Mouse (Mus musculus) liver, embryonic 13.5 days (tissue): ENCODE data around the gene Ctr9. TPM values are rescaled to one million over a fixed set of nuclear protein-coding genes. Genes with fewer than 3 reads are reported as not detected.
A peak's percentile ranks its signal among the peaks of the same experiment; 100 is the strongest.

Source experiments
- ATAC-seq: fragments of 200-750 bp; cut with Nextera tagmentation; 2 replicates; pipeline ENCODE4 v1.8.0; 2017; ENCODE audit warnings: low read depth, mild to moderate bottlenecking, moderate number of reproducible peaks, moderate library complexity
- DNase-seq: peaks from one replicate; pipeline ENCODE4 v3.0.0; 2022
- H3K27ac ChIP-seq: fragments of 300-500 bp; sonication (generic); 2 replicates; pipeline ENCODE4 v1.5.1; 2015; ENCODE audit warnings: moderate library complexity, mild to moderate bottlenecking, inconsistent platforms
- H3K27me3 ChIP-seq: fragments of 300-500 bp; sonication (generic); 2 replicates; pipeline ENCODE4 v1.6.1; 2015; ENCODE audit warnings: mild to moderate bottlenecking, inconsistent platforms
- H3K36me3 ChIP-seq: fragments of 300-500 bp; sonication (generic); 2 replicates; pipeline ENCODE4 v1.6.1; 2015; ENCODE audit warnings: mild to moderate bottlenecking, inconsistent platforms
- H3K4me1 ChIP-seq: fragments of 300-500 bp; sonication (generic); replicated peaks from 2 replicates; pipeline ENCODE4 v1.6.1; 2015; ENCODE audit warnings: inconsistent platforms
- H3K4me2 ChIP-seq: fragments of 300-500 bp; sonication (generic); 2 replicates; pipeline ENCODE4 v1.6.1; 2015; ENCODE audit warnings: inconsistent platforms, mild to moderate bottlenecking, moderate library complexity
- H3K4me3 ChIP-seq: fragments of 300-500 bp; sonication (generic); replicated peaks from 2 replicates; pipeline ENCODE4 v1.5.1; 2015; ENCODE audit warnings: mild to moderate bottlenecking, inconsistent platforms
- H3K9ac ChIP-seq: fragments of 300-500 bp; sonication (generic); 2 replicates; pipeline ENCODE4 v1.6.1; 2015; ENCODE audit warnings: mild to moderate bottlenecking, inconsistent platforms
- H3K9me3 ChIP-seq: fragments of 300-500 bp; sonication (generic); replicated peaks from 2 replicates; pipeline ENCODE4 v1.6.1; 2016; ENCODE audit warnings: inconsistent platforms
- WGBS: fragments of 180-500 bp; shearing (Covaris S2); methylation state at CpG from one replicate; pipeline ENCODE4 v1.1.7; 2015; ENCODE audit not compliant: insufficient replicate concordance; 5-methylcytosine and 5-hydroxymethylcytosine counted together
- polyA plus RNA-seq: library from polyadenylated mRNA; unstranded; fragments of >200 nt; fragmentation: Nextera tagmentation; extraction: Ambion mirVana; gene quantifications from 2 replicates; pipeline ENCODE4 v1.2.1, GENCODE M21; 2015

Gene Ctr9
- polyA plus RNA-seq = 29.3 and 35.6 TPM in 2 replicates

- Histone ChIP-seq H3K4me1 (peaks cover 37% of the 10 kb centered on the region), H3K27ac (peak within 1 kb of the TSS; percentile 92), H3K36me3 (peaks cover 16% of the 10 kb centered on the region), H3K4me3 (peak within 1 kb of the TSS; percentile 81), H3K9me3 (no peaks in the 10 kb centered on the region), H3K4me2 (peak within 1 kb of the TSS; percentile 78), H3K27me3 (no peaks in the 10 kb centered on the region), H3K9ac (peak within 1 kb of the TSS; percentile 85)
- ATAC-seq (peak; percentile 93), DNase-seq (peak; percentile 90)
- WGBS = 5% methylated on average over 45 of the region's 45 CpGs
Observed at GRCm38 (mm10) chr7:111028281-111029045, at the start of gene Ctr9. Ctr9 (plus strand) TSS chr7:111028951.

GRCm38 (mm10) chr7:110981036-110981435 is 47.7 kb upstream of the Ctr9 start:
- no peak overlapping the region for H3K4me3 ChIP-seq
- no peaks in the 10 kb centered on the region for H3K27me3 ChIP-seq
- H3K27ac ChIP-seq = 0 out of 2 replicates have a peak overlapping the region, but pooled peaks have one; percentile 56
- 52% methylated on average over 8 of the region's 8 CpGs for WGBS
- H3K4me1 ChIP-seq = peaks cover 48% of the 10 kb centered on the region
- H3K9ac ChIP-seq = no peak overlapping the region
- ATAC-seq = no peak
- no peaks in the 10 kb centered on the region for H3K36me3 ChIP-seq
- no peak for DNase-seq
- H3K4me2 ChIP-seq = peak overlapping the region; percentile 5; the same call in 1 of the 2 replicates
- no peaks in the 10 kb centered on the region for H3K9me3 ChIP-seq

- 0 out of 2 replicates have a peak within 1 kb of the TSS, but pooled peaks have one; percentile 1 for H3K4me3 ChIP-seq
- no peak for DNase-seq
- H3K4me2 ChIP-seq = 0 out of 2 replicates have a peak within 1 kb of the TSS, but pooled peaks have one; percentile 8
- H3K27me3 ChIP-seq = no peaks in the 10 kb centered on the region
- peak within 1 kb of the TSS; percentile 56; the same call in 1 of the 2 replicates for H3K27ac ChIP-seq
- no peak within 1 kb of the TSS; the same call in 1 of the 2 replicates for H3K9ac ChIP-seq
- H3K9me3 ChIP-seq = no peaks in the 10 kb centered on the region
- peaks cover 39% of the 10 kb centered on the region for H3K4me1 ChIP-seq
- no peak for ATAC-seq
- WGBS = 55% methylated on average over 7 of the region's 7 CpGs
- no peaks in the 10 kb centered on the region for H3K36me3 ChIP-seq
Observed at GRCm38 (mm10) chr7:110982053-110982705, 46.6 kb upstream of the Ctr9 start, which contains the start of gene Mrvi1. Mrvi1 (minus strand) TSS chr7:110982461.

GRCm38 (mm10) chr7:110982764-110983163 is 46.0 kb upstream of the Ctr9 start:
- 24% methylated on average over 4 of the region's 4 CpGs for WGBS
- no peak overlapping the region for H3K4me3 ChIP-seq
- H3K4me2 ChIP-seq = no peak overlapping the region
- ATAC-seq = 0 out of 2 replicates have a peak, but pooled peaks have one; percentile 37
- 0 out of 2 replicates have a peak overlapping the region, but pooled peaks have one; percentile 56 for H3K27ac ChIP-seq
- H3K9ac ChIP-seq = no peak overlapping the region
- H3K27me3 ChIP-seq = no peaks in the 10 kb centered on the region
- H3K9me3 ChIP-seq = no peaks in the 10 kb centered on the region
- H3K36me3 ChIP-seq = no peaks in the 10 kb centered on the region
- peaks cover 33% of the 10 kb centered on the region for H3K4me1 ChIP-seq
- peak; percentile 49 for DNase-seq

- H3K4me1 ChIP-seq = peaks cover 27% of the 10 kb centered on the region
- H3K4me3 ChIP-seq = no peak overlapping the region
- no peak overlapping the region for H3K9ac ChIP-seq
- ATAC-seq (no peak), DNase-seq (no peak)
- H3K9me3 ChIP-seq = no peaks in the 10 kb centered on the region
- 0 out of 2 replicates have a peak overlapping the region, but pooled peaks have one; percentile 34 for H3K27ac ChIP-seq
- no peaks in the 10 kb centered on the region for H3K27me3 ChIP-seq
- WGBS = 70% methylated on average over 5 of the region's 5 CpGs
- no peak overlapping the region for H3K4me2 ChIP-seq
- no peaks in the 10 kb centered on the region for H3K36me3 ChIP-seq
Observed at GRCm38 (mm10) chr7:110983621-110984020, 45.1 kb upstream of the Ctr9 start.

GRCm38 (mm10) chr7:110985581-110986265 is 43.0 kb upstream of the Ctr9 start:
- Histone ChIP-seq H3K9ac (no peak overlapping the region), H3K27ac (no peak overlapping the region), H3K9me3 (no peaks in the 10 kb centered on the region), H3K27me3 (no peaks in the 10 kb centered on the region), H3K36me3 (no peaks in the 10 kb centered on the region), H3K4me1 (peaks cover 35% of the 10 kb centered on the region), H3K4me2 (no peak overlapping the region), H3K4me3 (no peak overlapping the region)
- ATAC-seq (no peak), DNase-seq (no peak)
- WGBS = 72% methylated on average over 7 of the region's 7 CpGs

GRCm38 (mm10) chr7:110988081-110988480 is 40.7 kb upstream of the Ctr9 start:
- Histone ChIP-seq H3K27ac (no peak overlapping the region), H3K4me1 (peaks cover 42% of the 10 kb centered on the region), H3K4me3 (no peak overlapping the region), H3K9me3 (no peaks in the 10 kb centered on the region), H3K4me2 (no peak overlapping the region), H3K36me3 (no peaks in the 10 kb centered on the region), H3K27me3 (no peaks in the 10 kb centered on the region), H3K9ac (no peak overlapping the region)
- DNase-seq (no peak), ATAC-seq (no peak)
- WGBS = 76% methylated on average over 3 of the region's 3 CpGs

- WGBS = 57% methylated on average over 5 of the region's 5 CpGs
Observed at GRCm38 (mm10) chr7:110989286-110989879, 39.4 kb upstream of the Ctr9 start.

GRCm38 (mm10) chr7:110990356-110991220 is 38.2 kb upstream of the Ctr9 start:
- Histone ChIP-seq H3K27ac (no peak overlapping the region), H3K9ac (no peak overlapping the region), H3K36me3 (no peaks in the 10 kb centered on the region), H3K4me2 (no peak overlapping the region), H3K4me3 (no peak overlapping the region), H3K27me3 (no peaks in the 10 kb centered on the region), H3K4me1 (peaks cover 38% of the 10 kb centered on the region), H3K9me3 (no peaks in the 10 kb centered on the region)
- ATAC-seq = peak; percentile 37
- DNase-seq = no peak
- WGBS = 32% methylated on average over 5 of the region's 5 CpGs

More at GRCm38 (mm10) chr7:110989286-110989879, 39.4 kb upstream of the Ctr9 start:
- no peak for DNase-seq
- H3K4me1 ChIP-seq = peaks cover 37% of the 10 kb centered on the region
- H3K9ac ChIP-seq = no peak overlapping the region
- no peak overlapping the region for H3K4me3 ChIP-seq
- ATAC-seq = no peak
- H3K27ac ChIP-seq = no peak overlapping the region
- H3K4me2 ChIP-seq = no peak overlapping the region
- no peaks in the 10 kb centered on the region for H3K27me3 ChIP-seq
- no peaks in the 10 kb centered on the region for H3K9me3 ChIP-seq
- H3K36me3 ChIP-seq = no peaks in the 10 kb centered on the region

- H3K27ac ChIP-seq = no peak overlapping the region
Observed at GRCm38 (mm10) chr7:110991221-110991494, 37.6 kb upstream of the Ctr9 start.

More at GRCm38 (mm10) chr7:110991221-110991494, 37.6 kb upstream of the Ctr9 start:
- DNase-seq = no peak
- Histone ChIP-seq H3K27me3 (no peaks in the 10 kb centered on the region), H3K9me3 (no peaks in the 10 kb centered on the region), H3K36me3 (no peaks in the 10 kb centered on the region), H3K9ac (no peak overlapping the region), H3K4me3 (no peak overlapping the region), H3K4me1 (peaks cover 33% of the 10 kb centered on the region), H3K4me2 (no peak overlapping the region)
- no peak for ATAC-seq
- 59% methylated on average over 4 of the region's 4 CpGs for WGBS
